Mouse (Mus musculus) limb, embryonic 14.5 days (tissue): ENCODE data around the gene C130050O18Rik. TPM values are rescaled to one million over a fixed set of nuclear protein-coding genes. Genes with fewer than 3 reads are reported as not detected.

ENCODE experiments used
- ATAC-seq: fragments of 200-750 bp; cut with Nextera tagmentation; 2 replicates; pipeline ENCODE4 v1.8.0; 2017; ENCODE audit warnings: low read depth, moderate number of reproducible peaks, moderate TSS enrichment; ENCODE audit not compliant: low FRiP score
- DNase-seq: peaks from one replicate; pipeline ENCODE4 v3.0.0-alpha.2; 2015; ENCODE audit warnings: low spot score
- H3K27ac ChIP-seq: fragments of 300-500 bp; sonication (generic); replicated peaks from 2 replicates; pipeline ENCODE4 v1.5.1; 2014; ENCODE audit warnings: low read depth, mild to moderate bottlenecking, low read length, moderate library complexity, mixed read lengths
- H3K27me3 ChIP-seq: fragments of 300-500 bp; sonication (generic); 2 replicates; pipeline ENCODE4 v1.6.1; 2014; ENCODE audit warnings: low read length, mixed read lengths; ENCODE audit not compliant: control insufficient read depth, insufficient read depth
- H3K36me3 ChIP-seq: fragments of 300-500 bp; sonication (generic); 2 replicates; pipeline ENCODE4 v1.6.1; 2014; ENCODE audit warnings: mild to moderate bottlenecking, low read length, moderate library complexity, mixed read lengths; ENCODE audit not compliant: control insufficient read depth, insufficient read depth
- H3K4me1 ChIP-seq: fragments of 300-500 bp; sonication (generic); 2 replicates; pipeline ENCODE4 v1.6.1; 2014; ENCODE audit warnings: antibody characterized with exemption, low read length, mixed read lengths; ENCODE audit not compliant: control insufficient read depth, insufficient read depth
- H3K4me2 ChIP-seq: fragments of 300-500 bp; sonication (generic); replicated peaks from 2 replicates; pipeline ENCODE4 v1.6.1; 2014; ENCODE audit warnings: low read depth, mild to moderate bottlenecking, low read length, moderate library complexity; ENCODE audit not compliant: severe bottlenecking
- H3K4me3 ChIP-seq: fragments of 300-500 bp; sonication (generic); replicated peaks from 2 replicates; pipeline ENCODE4 v1.5.1; 2014; ENCODE audit warnings: low read length
- H3K9ac ChIP-seq: fragments of 300-500 bp; sonication (generic); 2 replicates; pipeline ENCODE4 v1.6.1; 2014; ENCODE audit warnings: mild to moderate bottlenecking, low read depth, low read length, moderate library complexity; ENCODE audit not compliant: severe bottlenecking
- H3K9me3 ChIP-seq: fragments of 300-500 bp; sonication (generic); 2 replicates; pipeline ENCODE4 v1.6.1; 2016; ENCODE audit warnings: low read length; ENCODE audit not compliant: control insufficient read depth
- POLR2A ChIP-seq: fragments of 200-500 bp; IDR thresholded peaks from 2 replicates; pipeline ENCODE4 v1.8.0; 2012; ENCODE audit warnings: inconsistent platforms, mild to moderate bottlenecking, moderate library complexity, borderline replicate concordance; ENCODE audit not compliant: insufficient read depth, insufficient read length; ENCODE audit errors: extremely low read depth
- WGBS: fragments of 180-500 bp; shearing (Covaris S2); extraction: QIAGEN DNeasy Blood & Tissue Kit; methylation state at CpG from one replicate; pipeline ENCODE4 v1.1.7; 2014; 5-methylcytosine and 5-hydroxymethylcytosine counted together
- polyA plus RNA-seq, 2 experiments: library from polyadenylated mRNA; depleted of rRNA in 1 of 2; stranded (reverse) in 1 of 2; unstranded in 1 of 2; fragments of >200 nt; fragmentation: Nextera tagmentation in 1 of 2; extraction: Ambion mirVana in 1 of 2; gene quantifications; 2 replicates each; pipeline versions ENCODE4 v1.2.1 to v1.2.3; 2012 to 2014

C130050O18Rik gene
- polyA plus RNA-seq, 2 experiments = 7.5 to 9.1 TPM

- Histone ChIP-seq H3K9ac (peak within 1 kb of the TSS; percentile 52), H3K4me2 (peak within 1 kb of the TSS; percentile 43), H3K4me1 (peaks cover 30% of the 10 kb centered on the region), H3K27ac (0 out of 2 replicates have a peak within 1 kb of the TSS, but pooled peaks have one; percentile 55), H3K4me3 (peak within 1 kb of the TSS; percentile 35), H3K27me3 (no peaks in the 10 kb centered on the region), H3K36me3 (no peaks in the 10 kb centered on the region; the same call in 1 of the 2 replicates), H3K9me3 (no peaks in the 10 kb centered on the region)
- TF ChIP-seq POLR2A = no peak
- peak; percentile 68 for DNase-seq
- WGBS = 44% methylated on average over 21 of the region's 21 CpGs
- no peak; the same call in 1 of the 2 replicates for ATAC-seq
Observed at GRCm38 (mm10) chr5:139423026-139423865, 18.2 kb downstream of the C130050O18Rik start, which contains the start of gene Gper1. TSS of gene Gper1 (plus strand) at chr5:139423151.

GRCm38 (mm10) chr5:139425198-139425597 is 20.1 kb downstream of the C130050O18Rik start:
- Histone ChIP-seq H3K4me2 (no peak overlapping the region), H3K27me3 (no peaks in the 10 kb centered on the region), H3K9me3 (no peaks in the 10 kb centered on the region), H3K4me3 (no peak overlapping the region), H3K27ac (no peak overlapping the region), H3K36me3 (no peaks in the 10 kb centered on the region; the same call in 1 of the 2 replicates), H3K9ac (no peak overlapping the region), H3K4me1 (peaks cover 37% of the 10 kb centered on the region)
- 56% methylated on average over 9 of the region's 9 CpGs for WGBS
- no peak for TF ChIP-seq POLR2A
- no peak for DNase-seq
- no peak for ATAC-seq

DNA sequence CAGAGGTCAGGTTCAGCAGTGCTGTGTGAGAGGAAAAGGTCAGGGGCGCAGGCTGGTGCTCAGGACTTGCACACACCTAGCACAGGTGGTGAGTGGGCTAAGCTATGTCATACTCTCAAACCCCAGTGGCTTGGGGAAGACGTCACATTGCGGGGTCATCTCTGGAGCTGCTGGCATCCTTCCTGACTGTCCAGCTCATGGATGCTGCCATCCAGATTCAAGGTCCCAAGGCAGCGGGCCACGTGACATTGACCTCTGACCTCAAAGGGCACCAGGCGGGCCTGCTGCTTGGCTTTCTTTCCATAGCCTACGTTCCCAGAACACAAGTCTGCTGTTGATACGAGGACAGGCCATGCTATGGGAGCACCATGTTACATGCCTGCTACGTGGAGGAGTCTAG is 21.9 kb downstream of the C130050O18Rik start:
- Histone ChIP-seq H3K4me3 (no peak overlapping the region), H3K27me3 (no peaks in the 10 kb centered on the region), H3K27ac (no peak overlapping the region), H3K9ac (no peak overlapping the region), H3K9me3 (no peaks in the 10 kb centered on the region), H3K4me1 (peaks cover 36% of the 10 kb centered on the region), H3K36me3 (no peaks in the 10 kb centered on the region; the same call in 1 of the 2 replicates), H3K4me2 (no peak overlapping the region)
- WGBS = 88% methylated on average over 9 of the region's 9 CpGs
- no peak for DNase-seq
- no peak for ATAC-seq
- no peak for TF ChIP-seq POLR2A

DNA sequence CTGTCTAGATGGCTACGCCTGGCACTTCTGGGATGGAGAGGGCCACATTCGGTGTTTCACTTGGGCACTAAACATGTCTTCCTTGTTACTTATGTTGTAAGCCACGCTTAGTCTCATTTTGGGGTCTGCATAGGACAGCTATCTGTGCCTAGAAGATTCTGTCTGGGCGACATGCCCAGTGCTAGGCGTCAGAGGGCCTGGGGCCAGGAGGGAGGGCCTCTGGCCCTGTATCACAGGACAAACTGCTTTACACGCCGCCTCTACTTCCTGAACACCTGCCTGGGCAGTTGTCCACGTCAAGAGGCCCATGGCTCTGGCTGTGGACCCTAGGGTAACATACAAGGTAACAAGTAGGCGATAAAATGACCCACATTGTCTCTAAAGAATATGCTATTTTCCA is 22.9 kb downstream of the C130050O18Rik start:
- TF ChIP-seq POLR2A = no peak
- Histone ChIP-seq H3K9ac (no peak overlapping the region), H3K4me2 (no peak overlapping the region), H3K27me3 (no peaks in the 10 kb centered on the region), H3K36me3 (no peaks in the 10 kb centered on the region; the same call in 1 of the 2 replicates), H3K27ac (no peak overlapping the region), H3K4me1 (peaks cover 27% of the 10 kb centered on the region), H3K9me3 (no peaks in the 10 kb centered on the region), H3K4me3 (no peak overlapping the region)
- DNase-seq = peak; percentile 25
- ATAC-seq = no peak
- WGBS = 73% methylated on average over 9 of the region's 9 CpGs

- no peak for DNase-seq
- H3K9ac ChIP-seq = no peak overlapping the region
- TF ChIP-seq POLR2A = no peak
- WGBS = 25% methylated on average over 12 of the region's 12 CpGs
- no peak overlapping the region for H3K4me2 ChIP-seq
- no peak for ATAC-seq
- no peaks in the 10 kb centered on the region; the same call in 1 of the 2 replicates for H3K36me3 ChIP-seq
- H3K9me3 ChIP-seq = no peaks in the 10 kb centered on the region
- H3K4me1 ChIP-seq = peaks cover 21% of the 10 kb centered on the region
- H3K27ac ChIP-seq = 0 out of 2 replicates have a peak overlapping the region, but pooled peaks have one; percentile 13
- H3K4me3 ChIP-seq = no peak overlapping the region
- no peaks in the 10 kb centered on the region for H3K27me3 ChIP-seq
Observed at GRCm38 (mm10) chr5:139429818-139430341, 24.8 kb downstream of the C130050O18Rik start.
